Mouse (Mus musculus): Measurements from ENCODE around the gene Klhl31.

The Klhl31 gene

DNA sequence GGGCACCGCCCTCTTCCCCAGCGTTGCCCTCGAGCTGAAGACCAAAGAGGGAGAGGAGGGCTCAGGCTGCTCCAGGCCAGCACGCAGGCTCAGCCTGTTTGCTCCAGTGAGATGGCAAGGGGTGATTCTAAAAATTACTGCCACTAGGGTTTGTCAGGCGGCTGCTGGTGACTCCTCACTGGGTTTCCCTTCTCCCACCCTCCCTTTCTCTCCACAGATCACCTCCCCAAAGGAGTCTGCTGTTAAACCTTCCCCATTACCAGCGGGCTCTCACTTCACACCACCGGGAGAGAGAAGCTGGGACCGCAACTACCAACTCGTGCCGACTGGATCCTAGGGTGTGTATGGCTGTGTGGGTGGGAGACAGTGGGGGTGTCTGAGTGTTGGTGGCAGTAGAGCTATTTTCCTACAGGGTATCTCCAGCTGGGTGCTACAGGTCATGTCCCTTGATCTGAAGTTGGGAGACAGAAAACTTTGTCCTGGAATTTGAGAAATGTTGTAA, at the start of gene Klhl31:
Gene Klhl31, plus strand, starts transcription at position 51 of the 502 bp plus-strand sequence.
- no peaks in the 10 kb centered on the region for H3K27me3 ChIP-seq (ENCODE audit: control insufficient read depth, insufficient read depth, low read length, poor library complexity, severe bottlenecking)
- DNase-seq (ENCODE audit: low read depth, low spot score), result no peak
- H3K36me3 ChIP-seq (ENCODE audit: control insufficient read depth, insufficient read depth, low read length, poor library complexity, severe bottlenecking), result no peaks in the 10 kb centered on the region

DNA sequence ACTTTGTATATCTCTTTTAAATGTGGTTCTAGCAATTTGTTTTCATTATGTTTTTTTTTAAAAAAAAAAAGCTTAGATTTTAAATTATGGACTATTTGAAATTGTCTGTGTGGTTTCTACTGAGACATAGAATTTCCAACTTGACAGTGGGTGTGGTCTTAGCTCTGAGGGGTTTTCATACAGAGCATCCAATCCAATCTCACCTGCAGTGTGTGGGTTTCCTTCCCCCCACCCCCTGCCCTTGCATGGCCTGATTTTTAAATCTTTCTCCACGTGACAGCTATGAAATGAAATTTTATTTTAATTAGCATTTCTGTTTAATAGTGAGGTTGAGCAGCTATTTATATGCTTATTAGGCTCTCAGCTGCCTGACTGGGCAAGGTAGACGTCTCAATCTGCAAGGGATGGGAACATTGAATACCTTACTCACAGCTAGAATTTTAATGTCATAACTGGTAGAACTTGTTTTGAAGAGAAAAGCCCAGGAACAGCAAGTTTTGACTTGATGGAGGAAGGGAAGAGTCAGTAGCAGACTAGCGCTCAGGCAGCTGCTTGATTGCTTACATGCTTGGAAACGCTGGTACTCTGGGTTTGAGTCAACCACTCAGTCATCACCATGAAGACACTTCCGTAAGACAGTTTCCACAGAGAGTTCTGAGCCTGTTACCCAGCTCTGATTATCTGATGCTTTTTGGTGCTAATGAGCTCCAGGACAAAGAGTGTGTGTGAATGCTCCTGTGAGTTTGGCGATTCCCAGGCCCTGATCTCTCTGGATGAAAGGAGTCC, 49.3 kb upstream of the Klhl31 start:
- no peaks in the 10 kb centered on the region for H3K36me3 ChIP-seq (ENCODE audit: control insufficient read depth, insufficient read depth, low read length, poor library complexity, severe bottlenecking)
- DNase-seq (ENCODE audit: low read depth, low spot score), result no peak
- H3K27me3 ChIP-seq (ENCODE audit: control insufficient read depth, insufficient read depth, low read length, poor library complexity, severe bottlenecking), result no peaks in the 10 kb centered on the region

DNA sequence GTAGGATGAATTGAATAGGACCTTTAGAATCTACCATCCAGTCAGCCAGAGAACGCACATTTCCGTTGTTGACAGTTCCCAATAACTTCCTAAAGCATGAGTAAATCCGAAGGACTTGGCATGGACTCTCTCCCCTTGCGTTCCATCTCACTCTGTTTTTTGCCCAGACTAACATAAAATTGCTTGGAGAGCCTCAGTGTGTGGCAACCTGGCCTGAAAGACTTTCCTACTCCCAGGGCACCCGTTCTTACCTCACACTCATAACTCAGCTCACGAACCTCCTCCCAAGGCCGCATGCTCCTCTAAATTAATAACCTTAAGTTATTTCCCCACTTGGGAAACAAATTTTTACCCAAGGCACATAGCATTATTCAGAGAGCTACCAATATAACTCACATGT, 48.7 kb upstream of the Klhl31 start:
- no peak for DNase-seq (ENCODE audit: low read depth, low spot score)
- no peaks in the 10 kb centered on the region for H3K27me3 ChIP-seq (ENCODE audit: control insufficient read depth, insufficient read depth, low read length, poor library complexity, severe bottlenecking)
- no peaks in the 10 kb centered on the region for H3K36me3 ChIP-seq (ENCODE audit: control insufficient read depth, insufficient read depth, low read length, poor library complexity, severe bottlenecking)

DNA sequence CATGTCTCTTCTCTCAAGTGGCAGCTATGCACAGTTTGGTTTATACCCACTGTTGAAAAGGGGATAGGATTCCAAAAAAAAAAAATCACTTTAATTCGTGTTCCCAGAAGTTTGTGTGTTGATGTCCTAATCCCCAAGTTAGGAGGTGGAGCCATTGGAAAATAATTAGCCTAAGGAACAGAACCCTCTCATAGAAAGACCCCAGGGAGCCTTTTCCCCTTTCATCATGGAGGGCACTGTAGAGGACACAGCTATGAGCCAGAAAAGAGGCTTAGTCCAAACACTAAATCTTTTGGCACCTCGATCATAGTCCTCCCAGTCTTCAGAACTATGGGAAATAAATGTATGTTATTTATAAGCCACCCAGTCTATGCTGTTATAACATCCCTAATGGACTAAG, 46.8 kb upstream of the Klhl31 start:
- no peaks in the 10 kb centered on the region for H3K27me3 ChIP-seq (ENCODE audit: control insufficient read depth, insufficient read depth, low read length, poor library complexity, severe bottlenecking)
- no peak for DNase-seq (ENCODE audit: low read depth, low spot score)
- H3K36me3 ChIP-seq (ENCODE audit: control insufficient read depth, insufficient read depth, low read length, poor library complexity, severe bottlenecking), result no peaks in the 10 kb centered on the region

DNA sequence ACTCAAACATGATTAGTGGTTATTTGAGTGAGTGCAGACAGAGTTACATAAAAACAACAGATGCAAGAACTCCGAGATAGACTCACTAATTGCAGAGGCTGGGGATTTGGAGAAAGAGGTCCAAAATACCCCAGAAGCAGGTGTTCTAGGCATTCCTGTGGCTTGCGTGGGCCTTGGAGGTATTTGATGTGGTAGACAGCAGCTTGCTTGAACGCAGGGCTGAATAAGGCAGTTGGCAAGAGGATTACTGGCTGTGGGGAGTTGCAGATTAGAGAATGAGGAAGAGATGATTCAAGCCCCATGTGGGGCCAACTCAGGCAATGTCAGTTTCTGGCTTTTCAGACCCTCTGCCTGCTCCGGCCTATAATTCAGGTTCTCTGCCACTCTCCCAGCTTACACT, 43.9 kb upstream of the Klhl31 start:
- H3K27me3 ChIP-seq (ENCODE audit: control insufficient read depth, insufficient read depth, low read length, poor library complexity, severe bottlenecking), result no peaks in the 10 kb centered on the region
- no peaks in the 10 kb centered on the region for H3K36me3 ChIP-seq (ENCODE audit: control insufficient read depth, insufficient read depth, low read length, poor library complexity, severe bottlenecking)
- no peak for DNase-seq (ENCODE audit: low read depth, low spot score)

DNA sequence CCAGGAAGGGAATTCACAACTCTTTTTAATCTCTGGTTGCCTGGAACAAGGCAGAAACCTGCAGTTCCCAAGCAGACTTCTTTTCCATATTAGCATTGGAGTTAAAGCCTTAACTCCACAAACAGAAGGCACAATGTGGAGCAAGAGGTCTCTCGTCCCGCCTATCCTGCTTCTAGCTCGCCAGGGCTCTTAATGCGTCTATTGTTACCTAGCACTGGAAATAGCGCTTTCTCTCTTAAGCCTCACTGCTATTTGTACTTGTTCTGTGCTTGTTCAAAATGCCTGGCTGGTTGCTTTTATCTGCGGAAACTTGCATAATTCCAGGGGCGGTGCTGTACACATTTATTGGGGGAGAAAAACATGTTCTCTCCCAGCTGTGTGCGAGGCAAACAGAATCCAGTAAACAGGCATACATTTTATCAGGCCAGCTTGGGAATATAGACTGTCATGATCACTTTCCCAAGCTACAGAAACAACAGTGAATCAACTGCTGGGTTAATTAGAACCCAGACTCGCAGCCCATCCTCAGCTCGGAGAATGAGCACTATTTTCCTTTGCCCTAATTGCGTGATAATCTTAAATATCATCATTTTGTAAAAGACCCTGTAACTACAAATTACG, 41.2 kb upstream of the Klhl31 start:
- Histone ChIP-seq H3K36me3 (ENCODE audit: control insufficient read depth, insufficient read depth, low read length, poor library complexity, severe bottlenecking) (no peaks in the 10 kb centered on the region), H3K27me3 (ENCODE audit: control insufficient read depth, insufficient read depth, low read length, poor library complexity, severe bottlenecking) (no peaks in the 10 kb centered on the region)
- DNase-seq (ENCODE audit: low read depth, low spot score), result no peak

DNA sequence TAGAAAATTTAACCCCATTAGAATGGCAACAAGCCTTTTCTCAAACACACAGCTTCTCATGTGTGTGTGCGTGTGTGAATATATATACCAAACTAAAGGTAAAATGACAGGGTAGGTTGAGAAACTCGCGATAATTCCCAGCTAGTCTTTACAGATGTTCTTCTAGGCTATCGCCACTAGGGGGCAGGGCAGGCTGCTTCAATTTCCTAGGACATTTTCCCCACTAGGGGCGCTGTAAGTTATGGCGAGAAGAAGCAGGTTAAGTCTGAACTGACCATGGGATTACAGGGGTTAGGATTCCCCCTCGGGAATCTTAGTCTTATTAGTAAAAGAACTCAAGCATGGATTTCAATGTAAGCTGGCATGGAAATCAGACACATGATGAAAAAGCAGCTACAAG, 39.9 kb upstream of the Klhl31 start:
- peak; percentile 86 for DNase-seq (ENCODE audit: low read depth, low spot score)
- Histone ChIP-seq H3K36me3 (ENCODE audit: control insufficient read depth, insufficient read depth, low read length, poor library complexity, severe bottlenecking) (no peaks in the 10 kb centered on the region), H3K27me3 (ENCODE audit: control insufficient read depth, insufficient read depth, low read length, poor library complexity, severe bottlenecking) (no peaks in the 10 kb centered on the region)

DNA sequence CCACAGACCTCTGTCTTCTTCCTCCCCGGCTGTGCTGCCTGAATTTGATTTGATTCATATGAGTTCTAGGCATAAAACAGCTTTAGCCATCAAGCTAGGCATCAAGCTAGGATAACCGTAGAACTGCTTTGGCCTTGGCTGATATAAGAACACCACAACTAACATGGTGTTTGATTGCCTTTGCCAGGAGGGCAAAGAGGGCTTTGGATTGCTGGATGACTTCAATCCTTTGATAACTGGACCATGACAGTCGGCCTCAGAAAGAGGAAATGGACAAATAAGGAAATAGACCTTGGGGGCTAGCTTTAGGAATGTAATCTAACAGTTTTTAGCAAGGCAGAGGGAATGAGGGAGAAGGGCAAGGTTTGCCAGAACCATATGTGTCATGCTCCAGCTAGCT, 37.7 kb upstream of the Klhl31 start:
- no peak for DNase-seq (ENCODE audit: low read depth, low spot score)
- no peaks in the 10 kb centered on the region for H3K36me3 ChIP-seq (ENCODE audit: control insufficient read depth, insufficient read depth, low read length, poor library complexity, severe bottlenecking)

DNA sequence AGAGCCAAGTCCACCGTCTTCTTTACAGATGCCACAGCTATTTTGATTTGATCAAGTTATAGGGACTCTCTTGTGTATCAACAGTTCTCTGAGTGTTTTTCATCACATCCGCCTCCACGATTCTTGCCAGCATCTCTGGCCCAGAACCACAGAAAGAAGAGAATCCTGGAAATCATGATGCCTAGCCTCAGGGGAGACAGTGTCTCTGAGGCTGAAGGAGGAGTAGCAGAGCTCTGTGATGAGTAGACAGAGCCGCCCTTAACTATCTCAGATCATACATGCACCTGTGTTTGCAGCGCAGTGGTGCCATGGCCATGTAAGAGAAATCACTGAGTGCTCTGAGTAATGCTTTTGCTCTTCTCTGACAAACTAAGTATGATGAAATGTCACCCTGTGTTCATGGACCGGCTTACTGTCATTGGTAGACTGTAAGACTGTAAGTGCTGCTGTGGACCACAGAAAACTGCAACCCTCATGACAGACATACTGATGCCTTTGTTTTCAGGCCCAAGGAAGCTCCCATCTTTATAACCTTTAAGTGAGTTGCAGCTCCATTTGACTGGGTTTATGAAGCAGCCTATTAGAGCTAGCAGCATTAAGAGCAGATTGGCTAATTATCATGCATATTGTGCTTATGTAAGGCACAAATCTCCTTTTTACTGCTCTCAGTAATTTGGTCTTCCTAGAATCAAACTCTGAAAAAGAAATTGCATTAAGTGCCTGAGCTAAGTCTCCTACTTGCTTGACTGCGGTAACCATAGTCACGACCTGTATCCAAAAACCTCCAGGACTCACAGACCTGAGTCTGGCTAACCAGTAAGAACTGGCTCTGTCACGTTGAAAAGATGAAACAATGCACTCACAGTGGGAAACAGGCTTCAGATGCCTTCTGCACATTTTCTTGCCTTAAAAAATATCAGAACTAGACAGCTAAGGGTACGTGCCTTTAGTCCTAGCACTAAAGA, 33.7 kb upstream of the Klhl31 start:
- H3K36me3 ChIP-seq (ENCODE audit: control insufficient read depth, insufficient read depth, low read length, poor library complexity, severe bottlenecking), result no peaks in the 10 kb centered on the region

More for the DNA sequence above, 37.7 kb upstream of the Klhl31 start:
- H3K27me3 ChIP-seq (ENCODE audit: control insufficient read depth, insufficient read depth, low read length, poor library complexity, severe bottlenecking), result no peaks in the 10 kb centered on the region

DNA sequence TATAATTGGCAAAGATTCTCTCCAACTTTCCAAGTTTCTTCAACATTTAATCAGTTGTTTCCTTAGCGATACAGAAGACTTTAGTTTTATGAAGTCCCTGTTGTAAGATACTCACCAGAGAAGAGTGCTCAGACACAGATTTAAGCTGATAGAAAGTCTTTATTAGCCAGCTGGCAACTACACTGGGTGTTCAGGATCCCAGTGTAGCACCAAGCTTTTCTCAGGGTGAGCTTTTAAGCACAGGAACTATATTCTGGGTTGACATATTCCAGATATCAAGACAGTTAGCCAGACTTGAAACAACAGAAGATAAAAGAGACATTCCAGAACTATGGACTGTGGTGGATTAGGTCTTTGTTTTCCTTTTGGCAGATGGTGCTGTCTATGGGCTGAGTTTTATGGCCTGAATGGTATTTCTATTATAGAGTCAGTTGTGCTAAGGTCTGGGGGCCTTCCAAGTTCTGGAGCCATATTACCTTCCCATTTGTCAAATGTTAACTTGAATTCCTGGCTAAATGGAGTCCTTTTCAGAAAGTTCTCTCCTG, 32.3 kb upstream of the Klhl31 start:
- H3K36me3 ChIP-seq (ENCODE audit: control insufficient read depth, insufficient read depth, low read length, poor library complexity, severe bottlenecking), result no peaks in the 10 kb centered on the region
- no peak for DNase-seq (ENCODE audit: low read depth, low spot score)
- no peaks in the 10 kb centered on the region for H3K27me3 ChIP-seq (ENCODE audit: control insufficient read depth, insufficient read depth, low read length, poor library complexity, severe bottlenecking)

More for the DNA sequence above, 33.7 kb upstream of the Klhl31 start:
- no peak for DNase-seq (ENCODE audit: low read depth, low spot score)
- no peaks in the 10 kb centered on the region for H3K27me3 ChIP-seq (ENCODE audit: control insufficient read depth, insufficient read depth, low read length, poor library complexity, severe bottlenecking)

DNA sequence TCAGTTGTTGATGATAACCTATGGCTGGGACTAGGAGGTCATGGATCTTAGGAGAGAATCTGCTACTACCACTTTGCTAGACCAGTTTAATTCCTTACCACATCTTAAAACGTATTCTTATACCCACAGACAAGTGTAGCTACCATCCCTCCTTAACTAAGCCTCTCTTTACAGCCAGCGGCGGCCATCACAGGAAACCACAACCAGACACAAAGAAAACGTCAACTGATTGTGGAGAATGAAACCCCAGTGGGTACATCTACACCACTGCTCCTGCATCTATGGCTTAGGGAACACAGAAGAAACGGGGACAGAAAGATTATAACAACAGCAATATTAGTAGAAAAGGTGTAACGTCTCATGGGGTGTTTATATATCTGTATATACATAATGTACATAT, 29.0 kb upstream of the Klhl31 start:
- no peaks in the 10 kb centered on the region for H3K27me3 ChIP-seq (ENCODE audit: control insufficient read depth, insufficient read depth, low read length, poor library complexity, severe bottlenecking)
- H3K36me3 ChIP-seq (ENCODE audit: control insufficient read depth, insufficient read depth, low read length, poor library complexity, severe bottlenecking), result no peaks in the 10 kb centered on the region
- DNase-seq (ENCODE audit: low read depth, low spot score), result no peak

DNA sequence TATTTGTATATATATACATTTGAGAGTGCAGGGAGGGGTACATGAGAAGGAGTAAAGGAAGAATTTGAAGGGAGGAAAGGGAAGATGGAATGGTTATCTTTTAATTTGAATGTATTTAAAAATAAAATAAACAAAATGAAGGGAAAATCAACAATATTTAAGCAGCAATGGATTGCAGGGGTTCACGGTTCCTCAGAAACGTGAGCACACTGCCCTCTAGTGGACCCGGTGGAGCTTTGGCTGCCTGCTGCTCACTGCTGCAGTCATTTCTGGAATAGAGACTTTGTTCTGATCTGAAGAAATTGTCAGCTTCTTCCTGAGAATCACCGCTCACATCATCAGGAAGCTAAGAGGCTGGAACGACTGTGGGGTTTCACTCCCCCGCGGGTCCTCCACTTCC, 28.5 kb upstream of the Klhl31 start:
- no peaks in the 10 kb centered on the region for H3K27me3 ChIP-seq (ENCODE audit: control insufficient read depth, insufficient read depth, low read length, poor library complexity, severe bottlenecking)
- H3K36me3 ChIP-seq (ENCODE audit: control insufficient read depth, insufficient read depth, low read length, poor library complexity, severe bottlenecking), result no peaks in the 10 kb centered on the region
- peak; percentile 66 for DNase-seq (ENCODE audit: low read depth, low spot score)

DNA sequence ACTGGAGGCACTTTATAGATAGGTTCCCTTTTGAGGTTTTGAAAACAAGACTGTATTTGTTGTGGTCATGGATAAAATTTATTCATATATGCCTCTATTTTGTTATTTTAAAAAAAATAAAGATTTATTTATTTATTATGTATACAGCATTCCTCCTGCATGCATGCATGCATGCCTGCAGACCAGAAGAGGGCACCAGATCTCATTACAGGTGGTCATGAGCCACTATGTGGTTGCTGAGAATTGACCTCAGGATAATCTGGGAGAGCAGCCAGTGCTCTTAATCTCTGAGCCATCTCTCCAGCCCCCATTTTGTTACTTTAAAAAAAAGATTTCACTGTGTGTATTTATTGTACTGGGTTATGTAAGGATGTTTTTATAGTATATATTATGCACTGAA, 25.5 kb upstream of the Klhl31 start:
- no peaks in the 10 kb centered on the region for H3K27me3 ChIP-seq (ENCODE audit: control insufficient read depth, insufficient read depth, low read length, poor library complexity, severe bottlenecking)
- DNase-seq (ENCODE audit: low read depth, low spot score), result peak; percentile 36

DNA sequence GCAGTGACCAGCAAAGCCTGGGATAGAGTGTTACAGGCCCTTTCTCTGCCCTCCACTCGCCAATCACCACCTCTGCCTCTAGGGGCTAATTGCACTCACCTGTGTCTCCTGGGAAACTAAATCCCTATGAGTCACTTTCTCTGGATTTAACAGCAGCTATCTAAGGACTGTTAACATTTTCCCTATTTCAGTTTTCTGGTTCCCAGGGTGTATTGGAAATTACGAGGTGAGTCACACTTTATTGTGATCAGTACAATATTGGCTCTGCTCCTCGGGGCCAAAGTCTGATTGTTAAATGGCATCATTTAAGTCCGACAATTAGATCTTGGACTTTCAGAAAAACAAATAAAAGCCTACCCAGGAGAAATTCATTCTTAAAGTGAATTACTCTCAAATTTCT, 24.0 kb upstream of the Klhl31 start:
- no peaks in the 10 kb centered on the region for H3K36me3 ChIP-seq (ENCODE audit: control insufficient read depth, insufficient read depth, low read length, poor library complexity, severe bottlenecking)

More for the DNA sequence above, 25.5 kb upstream of the Klhl31 start:
- H3K36me3 ChIP-seq (ENCODE audit: control insufficient read depth, insufficient read depth, low read length, poor library complexity, severe bottlenecking), result no peaks in the 10 kb centered on the region

More for the DNA sequence above, 24.0 kb upstream of the Klhl31 start:
- no peaks in the 10 kb centered on the region for H3K27me3 ChIP-seq (ENCODE audit: control insufficient read depth, insufficient read depth, low read length, poor library complexity, severe bottlenecking)
- no peak for DNase-seq (ENCODE audit: low read depth, low spot score)

Measured in splenic B cell, adult 2 months (primary cell).